Mouse (Mus musculus) cerebellum, postnatal 14 days (tissue): ENCODE results near the gene Hey2.

ENCODE experiments used
- DNase-seq, 2 experiments: peaks; one replicate each; pipeline ENCODE4 v3.0.0; 2021; ENCODE audit warnings: mixed read lengths in 2 of 2

Hey2 gene

GRCm38 (mm10) chr10:30842643-30843437 lies at the start of gene Hey2:
Gene Hey2, minus strand, starts transcription at chr10:30842801.
- DNase-seq: peak; percentile 100

DNA sequence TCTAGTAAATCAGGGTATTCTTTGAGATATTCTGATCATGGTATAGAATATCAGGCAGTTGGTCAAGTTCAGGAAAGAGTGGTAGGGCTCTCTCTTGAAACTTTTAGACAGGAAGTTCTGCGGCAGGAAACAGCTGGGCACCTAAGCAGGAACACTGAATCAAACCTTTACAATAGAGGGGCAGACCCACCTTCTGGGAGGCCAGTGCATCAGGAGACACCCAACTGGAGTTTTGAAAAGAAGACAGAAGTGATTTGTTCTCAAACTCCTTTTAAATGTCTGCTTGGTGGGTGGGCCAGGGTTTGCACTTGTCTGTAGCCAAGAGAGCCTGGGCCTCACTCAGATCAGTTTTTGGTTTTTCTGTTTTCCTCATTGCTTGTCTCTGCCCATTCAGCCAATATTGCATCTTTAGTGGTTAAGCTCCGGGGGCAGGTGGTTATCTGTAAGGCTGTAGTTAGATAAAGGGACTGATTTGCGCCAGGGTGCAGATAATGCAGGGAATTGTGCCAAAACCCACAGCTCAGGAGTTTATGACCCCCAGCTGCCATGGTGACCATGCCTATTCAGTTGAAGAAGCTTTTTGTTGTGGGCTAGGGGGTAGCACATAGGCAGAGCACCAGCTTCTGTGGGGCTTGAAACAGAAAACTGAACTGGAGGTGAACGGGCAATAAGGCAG lies 40.6 kb upstream of the Hey2 start:
- DNase-seq: no peak

GRCm38 (mm10) chr10:30881109-30881508 lies 38.5 kb upstream of the Hey2 start:
- no peak for DNase-seq

- DNase-seq: no peak
These were observed 2.7 kb upstream of the Hey2 start for GRCm38 (mm10) chr10:30845101-30845825.

- DNase-seq: peak; percentile 9 to 24
These were observed 1.8 kb upstream of the Hey2 start for GRCm38 (mm10) chr10:30844191-30845010.

GRCm38 (mm10) chr10:30843438-30844190 lies 1.0 kb upstream of the Hey2 start:
- DNase-seq: peak; percentile 24 to 36

- no peak for DNase-seq
These were observed 373 bp downstream of the Hey2 start for GRCm38 (mm10) chr10:30842228-30842627.

GRCm38 (mm10) chr10:30840824-30841223 lies 1.8 kb downstream of the Hey2 start:
- DNase-seq: no peak

- peak in 1 of 2 experiments; percentile 17 for DNase-seq
These were observed 4.4 kb downstream of the Hey2 start for GRCm38 (mm10) chr10:30838188-30838587.

- peak; percentile 49 to 69 for DNase-seq
These were observed 17.6 kb downstream of the Hey2 start for GRCm38 (mm10) chr10:30825049-30825448.

GRCm38 (mm10) chr10:30810967-30811293 lies 31.7 kb downstream of the Hey2 start:
- DNase-seq: peak; percentile 86 to 96

DNA sequence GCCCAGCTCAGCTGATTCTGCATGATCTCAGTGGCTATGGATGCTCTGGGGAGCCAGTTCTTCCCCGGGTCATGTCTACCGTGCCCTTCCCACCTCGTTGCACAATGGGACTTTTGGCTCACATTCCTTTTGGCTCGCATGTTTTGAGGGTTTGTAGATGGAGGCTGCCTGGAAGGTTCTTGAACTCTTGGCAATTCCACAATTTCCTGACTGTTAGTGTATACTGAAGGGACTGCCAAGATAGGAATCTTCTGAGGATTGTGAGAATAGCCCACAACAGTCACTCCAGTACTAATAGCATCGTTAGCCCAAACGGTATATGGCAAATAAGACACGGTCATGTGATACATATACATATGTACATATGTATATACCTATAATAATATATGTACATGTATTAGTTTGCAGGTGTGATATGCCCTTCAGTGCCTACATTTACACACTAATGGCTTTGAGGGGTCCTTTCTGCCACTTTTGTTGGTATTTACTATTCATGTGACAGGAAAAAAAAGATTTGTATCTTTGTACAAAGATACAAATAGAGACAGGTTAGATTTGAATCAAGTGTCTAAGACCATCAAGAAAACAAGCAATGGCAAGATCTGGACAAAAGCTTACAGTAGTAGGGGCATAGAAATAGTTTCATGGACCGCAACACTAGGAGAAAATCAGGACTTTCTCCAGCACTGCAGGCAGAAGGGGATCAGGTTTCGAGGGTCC lies 32.2 kb downstream of the Hey2 start:
- DNase-seq: peak; percentile 47 to 58

GRCm38 (mm10) chr10:30803587-30804253 lies 38.9 kb downstream of the Hey2 start:
- peak; percentile 42 to 47 for DNase-seq

DNA sequence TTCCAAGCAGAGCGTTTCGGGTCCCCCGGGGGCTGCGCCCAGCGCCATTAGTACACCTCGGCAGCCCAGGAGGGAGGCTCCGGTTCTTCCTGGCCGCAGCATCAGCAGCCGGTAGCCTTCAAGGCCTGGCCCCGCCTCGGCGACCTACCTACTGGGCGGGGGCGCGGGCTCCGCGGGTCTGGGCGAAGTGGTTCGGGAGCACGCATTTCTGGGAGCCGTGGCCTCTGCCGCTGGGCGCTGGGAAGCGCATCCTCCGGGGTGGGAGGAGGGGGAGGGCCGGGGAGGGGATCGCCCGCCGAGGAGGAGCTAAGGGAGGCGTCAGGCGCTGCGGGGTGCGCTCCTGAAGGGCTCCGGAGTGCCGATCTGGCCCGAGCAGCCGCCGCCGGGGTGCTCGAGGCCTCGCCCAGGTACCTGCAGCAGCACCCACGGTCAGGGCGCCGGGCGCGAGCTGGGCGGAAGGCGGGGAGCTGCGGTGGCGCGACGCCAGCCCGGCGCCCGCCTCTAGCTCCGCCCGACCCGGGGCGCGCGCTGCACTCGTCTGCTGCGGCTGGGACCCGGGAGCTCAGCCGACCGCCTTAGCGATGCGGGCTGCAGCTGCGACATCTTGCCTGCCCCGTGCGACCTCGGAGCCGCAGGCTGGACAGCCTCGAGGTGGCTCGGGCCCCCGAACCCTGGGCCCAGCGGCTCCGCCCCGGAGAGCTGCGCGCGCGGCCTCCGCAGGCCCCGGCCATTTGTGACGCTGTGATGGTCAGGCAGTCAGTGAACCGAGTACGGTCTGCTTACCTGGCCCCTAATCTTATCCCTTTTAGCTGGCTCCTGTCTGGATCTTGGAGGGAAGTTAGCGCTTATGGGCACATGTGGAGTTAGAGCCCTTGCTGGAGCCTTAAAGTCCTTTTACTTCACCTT lies 39.7 kb downstream of the Hey2 start, which contains the start of gene Ncoa7:
TSS of gene Ncoa7 (minus strand) at position 646 of the 906 bp plus-strand sequence.
- peak; percentile 90 to 93 for DNase-seq

- DNase-seq: peak; percentile 57 to 70
These were observed 40.6 kb downstream of the Hey2 start for GRCm38 (mm10) chr10:30802033-30802432.

DNA sequence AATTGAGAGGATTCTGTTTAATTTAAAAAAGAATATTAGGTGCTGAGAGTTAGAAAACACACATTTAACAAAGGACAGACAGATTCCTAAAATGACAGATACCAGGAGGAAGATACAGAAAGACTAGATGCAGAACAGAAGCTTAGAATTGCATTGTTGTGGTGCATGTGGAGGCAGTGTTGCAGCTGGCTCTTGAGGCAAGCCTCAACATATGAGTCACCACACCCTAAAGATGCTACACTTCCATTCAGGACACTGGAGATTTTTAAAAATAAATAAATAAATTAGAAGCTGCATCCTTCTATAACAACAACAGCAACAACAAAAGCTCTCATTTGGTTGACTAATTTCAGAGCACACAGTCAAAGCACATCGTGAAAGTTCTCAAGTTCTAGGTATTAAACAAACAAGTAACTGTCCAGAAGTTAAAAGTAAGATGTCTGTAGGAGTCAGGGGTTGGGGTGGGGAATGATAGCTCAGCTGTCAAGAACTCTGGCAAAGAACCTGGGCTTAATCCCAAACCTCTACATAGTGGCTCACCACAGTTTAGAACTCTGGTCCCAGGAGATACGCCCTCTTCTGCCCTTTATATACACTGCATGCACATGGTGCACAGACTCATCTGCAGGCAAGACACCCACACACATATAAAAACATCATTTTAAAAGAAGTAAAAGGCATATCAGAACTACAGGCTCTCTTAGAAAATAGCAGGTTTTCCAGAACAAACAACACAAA lies 42.7 kb downstream of the Hey2 start:
- DNase-seq: no peak

GRCm38 (mm10) chr10:30796469-30797261 lies 45.9 kb downstream of the Hey2 start:
- DNase-seq: no peak

DNA sequence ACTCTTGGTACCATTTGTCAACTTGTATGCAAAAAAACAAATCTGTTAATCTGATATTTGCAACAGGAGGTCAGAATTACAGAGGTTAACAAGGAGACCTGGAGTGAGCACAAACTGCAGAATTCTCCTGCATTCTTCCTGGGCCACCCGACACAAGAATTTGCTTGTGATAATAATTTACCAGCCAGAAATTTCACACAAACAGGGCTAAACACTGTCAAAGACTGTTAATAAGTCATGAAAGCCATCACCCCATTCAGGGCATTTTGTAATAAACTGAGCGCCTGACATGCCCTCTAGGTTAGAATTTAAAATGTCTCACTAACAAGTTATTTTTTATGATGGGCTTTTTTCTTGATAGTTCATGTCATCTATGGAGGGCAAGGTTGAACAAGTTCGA lies 51.6 kb downstream of the Hey2 start:
- DNase-seq: no peak
